Mouse (Mus musculus) cortical plate, adult 2 months (tissue): ENCODE data around the gene Slc39a11. TPM values are rescaled to one million over a fixed set of nuclear protein-coding genes. Genes with fewer than 3 reads are reported as not detected.

Source experiments
- H3K27ac ChIP-seq: fragments of 200-500 bp; 2 replicates; pipeline ENCODE4 v1.5.1; 2012; ENCODE audit warnings: low read length, control low read depth, inconsistent platforms; ENCODE audit not compliant: insufficient read depth
- H3K4me1 ChIP-seq: fragments of 200-500 bp; 2 replicates; pipeline ENCODE4 v1.6.1; 2011; ENCODE audit warnings: low read length; ENCODE audit not compliant: control insufficient read depth, insufficient read depth
- H3K4me3 ChIP-seq: fragments of 200-500 bp; 2 replicates; pipeline ENCODE4 v1.5.1; 2011; ENCODE audit warnings: mild to moderate bottlenecking, low read length, control low read depth; ENCODE audit not compliant: insufficient read depth
- CTCF ChIP-seq: fragments of 200-500 bp; IDR thresholded peaks from 2 replicates; pipeline ENCODE4 v1.5.1; 2011; ENCODE audit warnings: mild to moderate bottlenecking, control low read depth, low read length; ENCODE audit not compliant: insufficient read depth; ENCODE audit errors: extremely low read depth
- POLR2A ChIP-seq: fragments of 200-500 bp; IDR thresholded peaks from 2 replicates; pipeline ENCODE4 v1.6.1; 2011; ENCODE audit warnings: mild to moderate bottlenecking, low read length, control low read depth; ENCODE audit not compliant: insufficient read depth; ENCODE audit errors: extremely low read depth
- polyA plus RNA-seq: library from polyadenylated mRNA; depleted of rRNA; stranded (reverse); fragments of >200 nt; gene quantifications from 2 replicates; pipeline ENCODE4 v1.2.3, GENCODE M21; 2012

Slc39a11 gene
- polyA plus RNA-seq, 1 experiment = 11.4 TPM

DNA sequence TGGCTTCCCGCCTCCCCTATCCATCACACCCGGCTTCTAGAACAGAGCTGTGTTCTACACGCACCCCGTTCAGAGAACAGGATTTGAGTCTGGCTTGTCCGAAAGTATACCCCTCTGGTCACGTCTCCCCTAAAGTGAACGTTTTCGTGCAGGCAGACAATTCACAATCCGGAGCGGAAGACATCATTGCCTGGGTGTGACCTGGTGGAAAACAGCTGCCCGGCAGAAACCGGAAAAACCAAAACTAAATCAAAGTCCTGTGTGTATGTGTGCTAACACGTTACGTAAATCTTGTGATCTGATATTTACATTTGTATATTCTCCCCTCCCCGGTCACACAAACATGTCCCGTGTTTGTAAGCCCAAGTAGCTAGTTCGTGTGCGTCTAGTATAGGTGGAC, 24.4 kb downstream of the Slc39a11 start:
- no peak overlapping the region for H3K27ac ChIP-seq
- H3K4me3 ChIP-seq = no peak overlapping the region
- no peaks in the 10 kb centered on the region for H3K4me1 ChIP-seq
- TF ChIP-seq POLR2A (no peak), CTCF (no peak)

DNA sequence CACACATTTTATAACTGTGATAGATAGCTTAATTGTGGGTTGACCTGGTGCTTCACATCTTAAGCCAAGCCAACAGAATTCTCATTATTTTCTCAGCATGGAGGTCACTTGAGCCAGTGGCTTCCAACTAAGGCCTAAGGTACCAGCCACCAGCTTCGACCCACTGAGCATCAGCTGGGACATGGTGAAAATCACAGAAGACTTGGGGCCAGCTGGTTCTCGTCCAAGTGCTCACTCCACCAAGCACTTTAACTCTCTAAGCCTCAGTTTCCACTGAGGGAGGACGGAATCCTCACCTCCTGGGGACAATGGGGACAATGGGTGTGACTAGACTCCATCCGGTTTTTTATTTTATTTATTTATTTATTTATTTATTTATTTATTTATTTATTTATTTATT, 27.9 kb downstream of the Slc39a11 start:
- no peaks in the 10 kb centered on the region for H3K4me1 ChIP-seq
- H3K4me3 ChIP-seq = peak overlapping the region; percentile 97; the same call in 1 of the 2 replicates
- TF ChIP-seq POLR2A (no peak), CTCF (no peak)
- no peak overlapping the region for H3K27ac ChIP-seq

DNA sequence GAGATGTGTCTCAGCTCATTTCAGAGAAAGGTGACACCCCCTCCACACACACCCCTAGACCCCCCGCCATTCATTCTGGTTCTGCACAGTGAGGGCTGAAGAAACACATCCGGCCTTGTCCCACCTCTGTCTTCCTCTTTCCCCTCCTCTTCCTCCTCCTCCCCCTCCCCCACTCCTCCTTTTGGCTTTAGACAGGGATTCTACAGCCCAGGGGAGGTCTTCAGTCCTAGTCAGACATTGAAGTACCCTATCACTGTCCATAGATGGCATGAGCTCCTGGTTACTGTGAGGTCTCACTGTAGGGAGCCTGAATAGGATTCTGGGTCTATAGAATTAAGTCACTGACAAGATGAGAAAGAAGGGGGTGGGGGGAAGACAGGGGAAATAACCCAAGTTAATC, 28.9 kb downstream of the Slc39a11 start:
- Histone ChIP-seq H3K4me1 (no peaks in the 10 kb centered on the region), H3K4me3 (peak overlapping the region; percentile 97), H3K27ac (no peak overlapping the region)
- TF ChIP-seq POLR2A (no peak), CTCF (no peak)

DNA sequence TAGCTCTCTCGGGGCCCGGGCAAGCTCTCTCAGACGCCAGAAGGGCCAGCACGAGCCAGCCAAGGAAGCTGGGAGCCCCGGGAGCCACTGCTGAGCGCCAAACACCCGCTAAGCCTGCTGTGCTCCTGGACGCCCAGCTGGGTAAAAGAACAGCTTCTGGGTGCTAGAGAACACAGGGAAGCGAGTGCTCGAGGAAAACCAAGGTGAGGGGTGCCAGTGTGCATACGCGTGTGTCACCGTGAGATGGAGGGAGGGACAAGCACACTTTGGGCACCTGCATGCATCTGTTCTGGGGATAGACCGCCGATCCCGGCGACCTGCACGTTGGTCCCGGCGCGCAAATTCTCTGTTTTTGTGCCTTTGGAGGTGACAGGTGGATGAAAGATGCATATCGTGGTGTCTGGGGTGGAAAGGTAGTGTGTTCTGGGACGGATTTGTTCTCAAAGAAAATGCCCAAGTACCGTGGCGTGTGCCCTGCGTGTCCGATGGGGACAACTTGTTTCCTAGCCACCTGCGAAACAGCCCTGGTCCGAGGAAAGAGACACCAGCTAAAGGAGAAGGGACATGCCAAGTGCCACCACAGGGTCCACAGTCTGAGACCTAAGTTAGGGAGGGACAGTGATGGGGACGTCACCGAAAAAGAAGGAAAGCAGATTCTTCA, 30.3 kb downstream of the Slc39a11 start:
- Histone ChIP-seq H3K4me3 (peak overlapping the region; percentile 97), H3K4me1 (no peaks in the 10 kb centered on the region), H3K27ac (0 out of 2 replicates have a peak overlapping the region, but pooled peaks have one; percentile 42)
- TF ChIP-seq CTCF = no peak
- no peak for TF ChIP-seq POLR2A

DNA sequence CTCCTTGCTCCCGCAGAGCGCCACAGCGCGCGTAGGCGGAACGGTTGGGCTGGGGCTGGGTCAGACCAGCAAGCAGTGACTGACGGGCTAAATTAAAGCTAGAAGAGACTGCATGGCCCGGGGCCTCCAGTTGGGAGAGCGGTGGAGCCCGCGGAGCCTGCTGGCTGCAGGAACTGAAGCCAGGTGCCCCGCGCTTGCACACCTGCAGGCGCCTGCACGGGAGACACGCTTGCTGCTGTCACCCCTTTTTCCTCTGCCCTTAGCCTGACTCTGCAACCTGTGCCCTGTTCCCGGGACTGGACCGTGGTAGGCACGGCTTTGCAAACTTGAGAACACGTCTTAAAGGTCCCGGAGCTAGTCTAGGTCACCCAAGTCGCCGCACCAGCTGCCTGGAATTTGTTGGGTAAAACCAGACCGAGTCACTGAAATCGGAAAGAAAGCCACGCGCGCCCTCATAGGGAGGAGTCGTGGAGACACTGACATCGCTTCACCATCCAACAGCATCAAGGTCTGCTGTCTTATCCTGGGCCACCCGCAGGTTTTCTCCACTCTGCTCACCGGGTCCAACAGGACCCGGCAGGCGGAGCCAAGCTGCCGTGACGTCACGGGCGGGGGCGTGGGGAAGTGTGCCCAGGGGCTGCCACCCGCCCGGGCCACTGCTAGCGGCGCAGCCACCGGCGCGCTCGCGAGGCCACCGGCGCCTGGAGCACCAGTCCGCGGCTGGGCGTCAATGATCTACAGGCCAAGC, 31.0 kb downstream of the Slc39a11 start, which contains the start of gene Sstr2:
Gene Sstr2, plus strand, starts transcription at position 671 of the 748 bp plus-strand sequence.
- Histone ChIP-seq H3K4me1 (no peaks in the 10 kb centered on the region), H3K27ac (0 out of 2 replicates have a peak within 1 kb of the TSS, but pooled peaks have one; percentile 42)
- no peak for TF ChIP-seq CTCF
- TF ChIP-seq POLR2A = peak; percentile 42; the same call in 1 of the 2 replicates

DNA sequence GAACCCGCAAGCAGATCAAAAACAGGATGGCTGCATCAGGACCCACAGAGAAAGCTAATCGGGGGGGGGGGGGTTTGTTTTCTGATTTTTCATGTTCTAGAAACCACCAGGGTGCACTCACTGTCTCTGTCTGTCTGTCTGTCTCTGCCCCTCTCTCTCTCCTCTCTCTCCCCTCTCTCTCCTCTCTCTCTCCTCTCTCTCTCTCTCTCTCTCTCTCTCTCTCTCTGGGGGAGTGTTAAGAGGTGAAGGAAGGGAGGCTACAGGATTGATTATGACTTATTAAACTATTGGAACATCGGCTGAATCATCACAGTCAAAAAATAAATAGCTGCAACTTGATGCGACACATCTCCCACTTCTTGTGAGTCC, 31.6 kb downstream of the Slc39a11 start:
- no peaks in the 10 kb centered on the region for H3K4me1 ChIP-seq
- H3K4me3 ChIP-seq = peak overlapping the region; percentile 97; the same call in 1 of the 2 replicates
- no peak for TF ChIP-seq CTCF
- TF ChIP-seq POLR2A = no peak
- no peak overlapping the region for H3K27ac ChIP-seq

More for the DNA sequence above, 31.0 kb downstream of the Slc39a11 start, which contains the start of gene Sstr2:
- H3K4me3 ChIP-seq = peak within 1 kb of the TSS; percentile 97

DNA sequence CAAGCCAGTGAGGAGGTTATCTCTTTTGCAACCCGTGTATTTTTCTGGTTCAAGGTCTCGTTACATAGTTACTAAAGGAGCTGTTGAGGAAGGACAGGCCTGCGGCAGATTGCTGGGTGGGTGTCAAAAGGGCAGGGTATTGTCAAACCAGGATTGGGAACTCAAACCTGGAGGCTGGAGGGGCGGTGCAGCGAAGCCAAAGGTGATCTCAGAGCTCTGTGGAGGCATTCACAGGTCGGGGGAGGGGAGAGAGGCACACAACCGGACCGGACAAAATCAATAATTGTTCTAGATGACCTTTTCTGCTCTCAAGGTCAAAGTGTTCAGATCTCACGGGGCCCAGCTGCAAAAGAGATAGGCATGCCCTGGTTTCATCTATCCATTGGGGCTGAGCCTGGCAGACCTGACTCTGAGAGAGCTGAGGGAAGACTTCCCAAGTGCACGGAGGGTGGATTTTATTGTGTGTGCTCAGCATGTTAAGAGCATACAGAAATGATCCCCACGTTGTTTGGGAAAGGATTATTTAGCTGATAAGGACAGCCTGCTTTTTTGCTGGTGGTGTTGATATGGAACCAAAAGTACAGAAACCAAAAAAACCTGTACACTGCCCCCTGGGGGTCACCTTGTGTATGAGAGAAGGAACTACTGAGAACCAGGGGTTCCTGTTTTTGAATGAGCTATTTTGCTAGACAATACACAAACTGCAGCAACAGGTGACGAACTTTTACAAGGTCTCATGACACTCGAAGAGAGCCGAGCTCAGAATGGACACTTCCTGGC, 32.6 kb downstream of the Slc39a11 start:
- H3K4me1 ChIP-seq = no peaks in the 10 kb centered on the region
- no peak overlapping the region for H3K27ac ChIP-seq
- no peak overlapping the region for H3K4me3 ChIP-seq
- TF ChIP-seq POLR2A = no peak
- TF ChIP-seq CTCF = peak; percentile 24; the same call in 1 of the 2 replicates

DNA sequence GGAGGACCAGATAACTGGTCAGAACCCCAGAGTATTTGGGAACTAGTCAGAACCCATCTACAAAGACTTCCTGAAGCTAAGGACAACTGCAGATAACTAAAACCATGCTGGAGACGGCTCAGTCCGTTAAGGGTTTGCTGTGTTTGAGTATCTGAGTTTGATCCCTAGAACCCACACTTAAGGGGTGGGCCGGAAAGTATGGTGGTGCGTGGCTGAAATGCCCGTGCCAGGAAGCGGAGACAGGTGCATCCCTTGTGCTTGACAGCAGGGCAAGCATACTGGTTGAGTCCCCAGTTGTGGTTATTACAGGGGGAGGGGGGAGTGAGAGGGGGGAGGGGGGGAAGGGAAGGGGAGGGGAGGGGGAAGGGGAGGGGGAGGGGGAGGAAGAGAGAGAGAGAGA, 35.4 kb downstream of the Slc39a11 start:
- 0 out of 2 replicates have a peak, but pooled peaks cover 3% of the 10 kb centered on the region for H3K4me1 ChIP-seq
- H3K4me3 ChIP-seq = no peak overlapping the region
- no peak for TF ChIP-seq CTCF
- no peak for TF ChIP-seq POLR2A
- H3K27ac ChIP-seq = no peak overlapping the region

DNA sequence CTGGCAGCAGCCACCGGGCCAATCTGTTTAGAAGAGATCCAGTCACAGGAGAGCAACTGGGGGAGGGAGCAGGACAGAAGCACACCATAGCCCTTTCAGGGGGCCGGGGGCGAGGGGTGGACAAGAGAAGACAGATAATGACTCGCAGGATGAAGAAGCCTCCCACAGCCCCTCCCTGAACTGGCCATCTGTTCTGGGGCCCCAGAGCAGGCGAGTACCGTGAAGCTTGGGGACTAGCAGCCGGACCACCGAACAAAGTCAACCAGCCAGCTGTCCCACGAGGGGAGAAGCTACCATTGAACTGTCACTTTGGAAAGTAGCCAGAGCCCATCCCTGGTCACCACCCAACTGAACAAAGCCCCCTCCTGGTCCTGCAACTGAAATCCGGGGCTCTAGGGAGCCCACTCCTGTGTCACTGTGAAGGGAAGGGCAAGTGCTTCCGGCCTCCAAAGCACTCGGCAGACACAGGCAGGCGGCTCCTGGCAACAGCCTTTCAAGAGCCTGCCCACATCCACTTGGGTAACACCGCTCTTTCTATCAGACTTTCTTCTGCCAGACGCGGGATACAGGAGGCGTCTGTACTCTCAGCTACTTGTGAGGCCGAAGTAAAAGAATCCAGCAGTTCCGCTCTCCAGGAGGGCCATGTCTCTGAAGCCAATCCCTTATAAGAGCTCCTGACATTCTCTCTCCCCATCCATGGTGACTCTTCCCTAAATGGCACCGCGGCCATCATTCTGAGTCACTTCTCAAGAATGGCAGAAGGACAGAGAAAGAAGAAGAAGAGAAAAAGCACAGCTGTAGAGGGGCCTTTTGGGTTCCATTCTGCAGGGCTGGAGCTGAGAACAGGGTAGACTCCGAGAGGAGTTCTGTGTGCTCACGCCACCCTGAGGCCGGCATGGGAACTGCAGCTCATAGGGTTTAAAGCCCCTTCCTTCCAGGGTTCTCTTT, 37.9 kb downstream of the Slc39a11 start:
- H3K4me3 ChIP-seq = no peak overlapping the region
- H3K4me1 ChIP-seq = 0 out of 2 replicates have a peak, but pooled peaks cover 3% of the 10 kb centered on the region
- TF ChIP-seq CTCF = peak; percentile 63
- no peak for TF ChIP-seq POLR2A
- H3K27ac ChIP-seq = peak overlapping the region; percentile 54; the same call in 1 of the 2 replicates
